In the genomic region with DNA sequence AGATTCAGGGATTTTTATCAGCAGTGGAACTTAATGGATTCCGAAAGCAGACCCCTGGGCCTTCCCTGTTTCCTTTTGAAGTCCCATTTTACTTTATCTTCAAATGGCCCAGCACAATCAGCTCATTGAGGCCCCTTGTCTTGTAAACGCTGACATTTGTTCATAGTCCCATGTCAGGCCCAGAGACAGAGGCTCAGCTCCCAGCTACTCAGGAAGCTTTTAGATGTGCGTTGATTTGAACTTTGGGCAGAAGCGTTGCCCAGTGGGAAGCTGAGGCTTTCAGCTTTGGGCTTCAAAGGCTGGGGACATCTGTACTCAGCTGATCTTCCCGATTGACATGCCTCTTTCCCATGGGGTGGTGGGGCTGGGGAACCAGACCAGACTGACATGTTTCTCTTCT, we compare ENCODE assay signal across 30 mouse cellular contexts.
A peak's percentile ranks its signal among the peaks of the same experiment; 100 is the strongest.
DNase-seq lines count a peak whose midpoint lies in the region; ATAC-seq and TF ChIP-seq lines count a peak whose summit lies in the region.
"Had no signal": no experiment of that assay in that cellular context is flagged by ENCODE, and none has a peak within 500 bp of the region (broad histone marks: within the 10 kb centered on the region; RNA-seq: fewer than 3 reads in every experiment).

No protein-coding gene starts in this region.

- no peaks in the 10 kb centered on the region for H3K27me3 ChIP-seq in forebrain, embryonic 14.5 days (replicated peaks; ENCODE audit: control insufficient read depth, insufficient read depth, low read length)
- no peaks in the 10 kb centered on the region for H3K27me3 ChIP-seq in forebrain, embryonic 10.5 days (ENCODE audit: poor library complexity, severe bottlenecking)
- H3K27me3 ChIP-seq in midbrain, embryonic 15.5 days (replicated peaks) = no peaks in the 10 kb centered on the region
- H3K27me3 ChIP-seq in midbrain, embryonic 11.5 days (ENCODE audit: control insufficient read depth, insufficient read depth, low read length) = no peaks in the 10 kb centered on the region
- H3K27me3 ChIP-seq: forebrain, embryonic 13.5 days; heart, embryonic 12.5 days; heart, embryonic 15.5 days; hindbrain, embryonic 13.5 days; intestine, embryonic 15.5 days had no signal

- no peak overlapping the region for H3K4me3 ChIP-seq in forebrain, embryonic 14.5 days (ENCODE audit: low read depth, low read length)
- no peak overlapping the region for H3K4me3 ChIP-seq in forebrain, embryonic 10.5 days
- no peak overlapping the region for H3K4me3 ChIP-seq in midbrain, embryonic 15.5 days
- no peak overlapping the region for H3K4me3 ChIP-seq in midbrain, embryonic 11.5 days (ENCODE audit: low read depth, low read length)
- H3K4me3 ChIP-seq: embryonic facial prominence, embryonic 10.5 days; embryonic facial prominence, embryonic 13.5 days; erythroblast, embryonic 14.5 days; forebrain, embryonic 13.5 days; gastrocnemius, adult 2 months; heart, embryonic 12.5 days; heart, embryonic 15.5 days; hindbrain, embryonic 10.5 days; hindbrain, embryonic 13.5 days; intestine, embryonic 15.5 days had no signal

- H3K36me3 ChIP-seq in forebrain, embryonic 14.5 days (ENCODE audit: control insufficient read depth, insufficient read depth, low read length) = no peaks in the 10 kb centered on the region
- no peaks in the 10 kb centered on the region for H3K36me3 ChIP-seq in forebrain, embryonic 10.5 days (replicated peaks)
- H3K36me3 ChIP-seq in midbrain, embryonic 15.5 days (replicated peaks) = no peaks in the 10 kb centered on the region
- H3K36me3 ChIP-seq in midbrain, embryonic 11.5 days (ENCODE audit: control insufficient read depth, insufficient read depth, low read length) = no peaks in the 10 kb centered on the region
- H3K36me3 ChIP-seq: embryonic facial prominence, embryonic 10.5 days; embryonic facial prominence, embryonic 13.5 days; heart, embryonic 12.5 days; heart, embryonic 15.5 days; hindbrain, embryonic 10.5 days; hindbrain, embryonic 13.5 days; intestine, embryonic 15.5 days had no signal

- TF ChIP-seq POLR2A in brain, embryonic 14.5 days (IDR thresholded peaks at IDR 0.05; ENCODE audit: borderline replicate concordance, extremely low read depth, insufficient read depth, insufficient read length, poor library complexity, severe bottlenecking) = no peak

- no peaks in the 10 kb centered on the region for H3K4me1 ChIP-seq in forebrain, embryonic 14.5 days (ENCODE audit: control insufficient read depth, insufficient read depth, low read length)
- no peaks in the 10 kb centered on the region for H3K4me1 ChIP-seq in forebrain, embryonic 10.5 days
- H3K4me1 ChIP-seq in midbrain, embryonic 15.5 days = no peaks in the 10 kb centered on the region
- H3K4me1 ChIP-seq in midbrain, embryonic 11.5 days (ENCODE audit: control insufficient read depth, insufficient read depth, low read length) = no peaks in the 10 kb centered on the region
- H3K4me1 ChIP-seq: forebrain, embryonic 13.5 days; heart, embryonic 15.5 days; intestine, embryonic 15.5 days had no signal

- no peak for ATAC-seq in forebrain, embryonic 14.5 days
- ATAC-seq in midbrain, embryonic 15.5 days (replicated peaks) = peak; percentile 48
- ATAC-seq in midbrain, embryonic 11.5 days (ENCODE audit: low FRiP score) = no peak
- ATAC-seq: forebrain, embryonic 13.5 days; forebrain, postnatal 0 days; hindbrain, embryonic 16.5 days; intestine, embryonic 15.5 days had no signal

- DNase-seq in forebrain, embryonic 14.5 days (ENCODE audit: low spot score) = peak; percentile 18
- DNase-seq in forebrain, embryonic 10.5 days (ENCODE audit: extremely low spot score, low spot score) = no peak
- DNase-seq in midbrain, embryonic 11.5 days (ENCODE audit: low spot score, missing footprints) = no peak
- peak; percentile 39 for DNase-seq in brain, embryonic 14.5 days (ENCODE audit: low read depth)
- no peak for DNase-seq in urinary bladder, postnatal 14 days (ENCODE audit: low spot score)
- DNase-seq: adrenal gland, postnatal 10 days; adrenal gland, postnatal 36 days; cerebellum, adult 11 months; cerebellum, adult 2 months; cerebellum, adult 9-11 months; cerebellum, postnatal 36 days; embryo, embryonic 11 days; forebrain, postnatal 0 days; gastrocnemius, adult 2 months; gastrocnemius, postnatal 14 days; heart, adult 18-20 months; heart, postnatal 10 days; heart, postnatal 36 days; kidney, adult 18-20 months had no signal

- TF ChIP-seq CTCF in brain, embryonic 14.5 days (IDR thresholded peaks at IDR 0.05; ENCODE audit: borderline replicate concordance, extremely low read depth, insufficient read depth, insufficient read length) = no peak

- H3K9me3 ChIP-seq in forebrain, embryonic 14.5 days (replicated peaks; ENCODE audit: control insufficient read depth, low read length) = no peaks in the 10 kb centered on the region
- H3K9me3 ChIP-seq in forebrain, embryonic 10.5 days = no peaks in the 10 kb centered on the region
- H3K9me3 ChIP-seq in midbrain, embryonic 15.5 days = no peaks in the 10 kb centered on the region
- H3K9me3 ChIP-seq in midbrain, embryonic 11.5 days (ENCODE audit: control insufficient read depth, low read length) = no peaks in the 10 kb centered on the region
- H3K9me3 ChIP-seq: embryonic facial prominence, embryonic 10.5 days; embryonic facial prominence, embryonic 13.5 days; forebrain, embryonic 13.5 days; heart, embryonic 15.5 days; hindbrain, embryonic 10.5 days; hindbrain, embryonic 13.5 days; intestine, embryonic 15.5 days had no signal

- H3K27ac ChIP-seq in forebrain, embryonic 14.5 days (ENCODE audit: low read depth, low read length) = no peak overlapping the region
- no peak overlapping the region for H3K27ac ChIP-seq in forebrain, embryonic 10.5 days
- H3K27ac ChIP-seq in midbrain, embryonic 15.5 days = no peak overlapping the region
- H3K27ac ChIP-seq in midbrain, embryonic 11.5 days (ENCODE audit: low read depth, low read length) = no peak overlapping the region
- H3K27ac ChIP-seq: embryonic facial prominence, embryonic 10.5 days; embryonic facial prominence, embryonic 13.5 days; forebrain, embryonic 13.5 days; gastrocnemius, adult 2 months; heart, embryonic 15.5 days; hindbrain, embryonic 10.5 days; hindbrain, embryonic 13.5 days; intestine, embryonic 15.5 days had no signal

- 34% methylated on average over 5 of the region's 5 CpGs for WGBS in forebrain, embryonic 14.5 days
- WGBS in forebrain, embryonic 10.5 days = 45% methylated on average over 5 of the region's 5 CpGs
- WGBS in midbrain, embryonic 15.5 days = 32% methylated on average over 5 of the region's 5 CpGs
- 30% methylated on average over 5 of the region's 5 CpGs for WGBS in midbrain, embryonic 11.5 days

- no peak overlapping the region for H3K4me2 ChIP-seq in forebrain, embryonic 14.5 days (ENCODE audit: low read length)
- H3K4me2 ChIP-seq in midbrain, embryonic 15.5 days = no peak overlapping the region
- H3K4me2 ChIP-seq in midbrain, embryonic 11.5 days = no peak overlapping the region
- H3K4me2 ChIP-seq: embryonic facial prominence, embryonic 13.5 days; forebrain, embryonic 13.5 days; heart, embryonic 12.5 days; heart, embryonic 15.5 days; hindbrain, embryonic 13.5 days; intestine, embryonic 15.5 days had no signal

- H3K9ac ChIP-seq in forebrain, embryonic 14.5 days (ENCODE audit: low read length) = no peak overlapping the region
- H3K9ac ChIP-seq in midbrain, embryonic 15.5 days = no peak overlapping the region
- H3K9ac ChIP-seq in midbrain, embryonic 11.5 days (ENCODE audit: low read length) = no peak overlapping the region
- H3K9ac ChIP-seq: embryonic facial prominence, embryonic 13.5 days; forebrain, embryonic 13.5 days; forebrain, postnatal 0 days; heart, embryonic 12.5 days; heart, embryonic 15.5 days; hindbrain, embryonic 13.5 days; intestine, embryonic 15.5 days had no signal

Comparison
In these comparisons a context has a peak if more than half of its experiments do, and no peak if none do; other contexts are left out.
1. DNase-seq: peak in forebrain, embryonic 14.5 days (single experiment) and brain, embryonic 14.5 days (single experiment); none in forebrain, embryonic 10.5 days (single experiment), midbrain, embryonic 11.5 days (single experiment) and urinary bladder, postnatal 14 days (single experiment).